Mouse (Mus musculus) heart, adult 2 months (tissue): Measurements from ENCODE around the gene Sirt3. TPM values are rescaled to one million over a fixed set of nuclear protein-coding genes. Genes with fewer than 3 reads are reported as not detected.

Source experiments
- DNase-seq, 2 experiments: peaks; one replicate each; pipeline ENCODE4 v3.0.0; 2021
- H3K27ac ChIP-seq: fragments of 200-600 bp; 2 replicates; pipeline ENCODE4 v1.8.1; 2022
- H3K27me3 ChIP-seq: fragments of 200-500 bp; 2 replicates; pipeline ENCODE4 v1.6.1; 2012; ENCODE audit warnings: mild to moderate bottlenecking, low read length, inconsistent platforms, mixed read lengths; ENCODE audit not compliant: control insufficient read depth, insufficient read depth
- H3K36me3 ChIP-seq: fragments of 200-500 bp; 2 replicates; pipeline ENCODE4 v1.6.1; 2012; ENCODE audit warnings: low read length, inconsistent platforms; ENCODE audit not compliant: control insufficient read depth, insufficient read depth
- H3K4me1 ChIP-seq: fragments of 200-500 bp; 2 replicates; pipeline ENCODE4 v1.6.1; 2011; ENCODE audit warnings: low read length; ENCODE audit not compliant: control insufficient read depth, insufficient read depth
- H3K4me3 ChIP-seq: fragments of 200-600 bp; 2 replicates; pipeline ENCODE4 v1.8.1; 2022
- H3K79me2 ChIP-seq: fragments of 200-500 bp; replicated peaks from 2 replicates; pipeline ENCODE4 v1.6.1; 2012; ENCODE audit warnings: mild to moderate bottlenecking, inconsistent platforms, low read length, moderate library complexity, mixed read lengths; ENCODE audit not compliant: control insufficient read depth, insufficient read depth
- H3K9ac ChIP-seq: fragments of 200-500 bp; 2 replicates; pipeline ENCODE4 v1.6.1; 2012; ENCODE audit warnings: low read depth, mild to moderate bottlenecking, control low read depth, inconsistent platforms, low read length, mixed read lengths
- CTCF ChIP-seq: fragments of 200-600 bp; IDR thresholded peaks from 2 replicates; pipeline ENCODE4 v1.8.1; 2022; ENCODE audit warnings: antibody characterized with exemption, mild to moderate bottlenecking, moderate library complexity
- EP300 ChIP-seq: fragments of 200-500 bp; IDR thresholded peaks from 2 replicates; pipeline ENCODE4 v1.6.1; 2011; ENCODE audit warnings: low read depth, low read length, control low read depth; ENCODE audit not compliant: insufficient read depth
- POLR2A ChIP-seq: fragments of 200-500 bp; IDR thresholded peaks from 2 replicates; pipeline ENCODE4 v1.6.1; 2011; ENCODE audit warnings: mild to moderate bottlenecking, low read depth, low read length, control low read depth; ENCODE audit not compliant: insufficient read depth
- WGBS: fragments of 180-500 bp; shearing (Covaris S2); methylation state at CpG from one replicate; pipeline ENCODE4 v1.1.7; 2018; 5-methylcytosine and 5-hydroxymethylcytosine counted together
- intact Hi-C: fragments of 180-260 bp; cut with DNase I; formaldehyde crosslinking; loops from one replicate; pipeline ENCODE4 v1.15.1; 2025
- polyA plus RNA-seq: library from polyadenylated mRNA; depleted of rRNA; stranded (reverse); fragments of >200 nt; gene quantifications from 2 replicates; pipeline ENCODE4 v1.2.3, GENCODE M21; 2012; rRNA removed
- total RNA-seq, 2 experiments: library from RNA; stranded (reverse); gene quantifications; 2 replicates each; pipeline ENCODE4 v1.2.3; 2021

Sirt3 gene
- total and polyA plus RNA-seq, 3 experiments = 53.1 to 86.9 (median 60.6) TPM

- Histone ChIP-seq H3K36me3 (no peaks in the 10 kb centered on the region), H3K9ac (peak within 1 kb of the TSS; percentile 33), H3K4me3 (peak within 1 kb of the TSS; percentile 27; the same call in 1 of the 2 replicates), H3K27ac (no peak within 1 kb of the TSS), H3K27me3 (no peaks in the 10 kb centered on the region), H3K4me1 (peaks cover 2% of the 10 kb centered on the region; the same call in 1 of the 2 replicates), H3K79me2 (no peaks in the 10 kb centered on the region)
- intact Hi-C loops = no loop called here
- no peak for DNase-seq
- TF ChIP-seq CTCF = no peak
- 3% methylated on average over 21 of the region's 21 CpGs for WGBS
These were observed 60.3 kb downstream of the Sirt3 start, which contains the start of gene Zfp941 for GRCm38 (mm10) chr7:140821653-140822329. Zfp941 (minus strand) TSS chr7:140822178.

DNA sequence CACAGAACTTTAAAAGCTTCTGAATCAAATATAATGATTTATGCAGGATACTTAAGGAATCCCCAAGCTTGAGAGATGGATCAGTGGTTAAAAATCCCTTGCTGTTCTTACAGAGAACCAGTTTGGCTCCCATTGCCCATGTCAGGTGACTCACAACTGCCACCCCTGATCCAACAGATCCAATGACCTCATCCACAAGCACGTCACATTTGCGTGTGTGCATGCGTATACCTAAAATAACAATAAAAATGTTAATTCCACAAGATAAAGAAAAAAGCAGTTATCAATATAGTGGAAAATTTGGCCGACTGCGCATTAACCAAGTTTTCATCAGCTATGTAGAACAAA, 60.8 kb downstream of the Sirt3 start:
- Histone ChIP-seq H3K4me1 (peaks cover 2% of the 10 kb centered on the region; the same call in 1 of the 2 replicates), H3K27ac (no peak overlapping the region), H3K4me3 (no peak overlapping the region; the same call in 1 of the 2 replicates), H3K9ac (no peak overlapping the region), H3K79me2 (no peaks in the 10 kb centered on the region), H3K27me3 (no peaks in the 10 kb centered on the region), H3K36me3 (no peaks in the 10 kb centered on the region)
- 43% methylated on average over 5 of the region's 5 CpGs for WGBS
- no peak for TF ChIP-seq EP300
- no peak for DNase-seq
- intact Hi-C loops = no loop called here

GRCm38 (mm10) chr7:140820173-140820572, 61.9 kb downstream of the Sirt3 start:
- Histone ChIP-seq H3K27me3 (no peaks in the 10 kb centered on the region), H3K79me2 (no peaks in the 10 kb centered on the region), H3K4me3 (no peak overlapping the region), H3K27ac (no peak overlapping the region), H3K9ac (no peak overlapping the region), H3K4me1 (peaks cover 2% of the 10 kb centered on the region; the same call in 1 of the 2 replicates), H3K36me3 (no peaks in the 10 kb centered on the region)
- DNase-seq = no peak
- WGBS = 61% methylated on average over 4 of the region's 4 CpGs
- TF ChIP-seq CTCF = no peak
- TF ChIP-seq POLR2A = no peak
- no peak for TF ChIP-seq EP300
- intact Hi-C loops = no loop called here

Other genes with a start within 250 kb of the Sirt3 start
- not detected for gene Olfr53, start 235.9 kb downstream of the Sirt3 start, total RNA-seq
- gene Olfr53, start 235.9 kb downstream of the Sirt3 start, polyA plus RNA-seq = not detected in 2 replicates
- not detected for gene Olfr539, start 222.4 kb downstream of the Sirt3 start, total RNA-seq
- gene Olfr539, start 222.4 kb downstream of the Sirt3 start, polyA plus RNA-seq = not detected in 2 replicates
- gene Olfr45, start 200.4 kb downstream of the Sirt3 start, total RNA-seq = not detected
- gene Olfr45, start 200.4 kb downstream of the Sirt3 start, polyA plus RNA-seq = not detected in 2 replicates
- not detected for gene Olfr541, start 185.0 kb downstream of the Sirt3 start, total RNA-seq
- gene Olfr541, start 185.0 kb downstream of the Sirt3 start, polyA plus RNA-seq = not detected in 2 replicates
- gene Cyp2e1, start 118.6 kb downstream of the Sirt3 start, total RNA-seq = 10 to 100 TPM in 1 of 2 experiments, 1 to 10 TPM in 1; 9.6 to 12.7 TPM
- 6.4 and 18.7 TPM in 2 replicates for gene Cyp2e1, start 118.6 kb downstream of the Sirt3 start, polyA plus RNA-seq
- gene Syce1, start 94.5 kb downstream of the Sirt3 start, total RNA-seq = not detected
- 0.10 TPM in 1 of 2 replicates, not detected in the other for gene Syce1, start 94.5 kb downstream of the Sirt3 start, polyA plus RNA-seq
- under 1 TPM; 0.14 to 0.29 TPM for gene Zfp941, start 60.1 kb downstream of the Sirt3 start, total RNA-seq
- gene Zfp941, start 60.1 kb downstream of the Sirt3 start, polyA plus RNA-seq = 0.10 and 0.15 TPM in 2 replicates
- gene Urah, start 47.3 kb downstream of the Sirt3 start, total RNA-seq = 1 to 10 TPM; 1.1 to 1.4 TPM
- gene Urah, start 47.3 kb downstream of the Sirt3 start, polyA plus RNA-seq = 0.85 and 2.2 TPM in 2 replicates
- gene Scgb1c1, start 36.8 kb downstream of the Sirt3 start, total RNA-seq = 10 to 100 TPM; 22.6 to 27.5 TPM
- 54.5 and 56.6 TPM in 2 replicates for gene Scgb1c1, start 36.8 kb downstream of the Sirt3 start, polyA plus RNA-seq
- not detected for gene Odf3, start 34.5 kb downstream of the Sirt3 start, total RNA-seq
- 0.25 and 0.38 TPM in 2 replicates for gene Odf3, start 34.5 kb downstream of the Sirt3 start, polyA plus RNA-seq
- gene Gm45785, start 26.0 kb downstream of the Sirt3 start, total RNA-seq = not detected
- not detected in 2 replicates for gene Gm45785, start 26.0 kb downstream of the Sirt3 start, polyA plus RNA-seq
- 10 to 100 TPM; 20.1 to 23.6 TPM for gene Ric8a, start 25.4 kb downstream of the Sirt3 start, total RNA-seq
- gene Ric8a, start 25.4 kb downstream of the Sirt3 start, polyA plus RNA-seq = 37.6 and 42.8 TPM in 2 replicates
- 10 to 100 TPM in 1 of 2 experiments, 1 to 10 TPM in 1; 8.8 to 12.3 TPM for gene Bet1l, start 24.7 kb downstream of the Sirt3 start, total RNA-seq
- gene Bet1l, start 24.7 kb downstream of the Sirt3 start, polyA plus RNA-seq = 12.4 and 17.0 TPM in 2 replicates
- 10 to 100 TPM; 72.6 to 86.1 TPM for gene Psmd13, start 341 bp downstream of the Sirt3 start, total RNA-seq
- gene Psmd13, start 341 bp downstream of the Sirt3 start, polyA plus RNA-seq = 50.8 and 71.0 TPM in 2 replicates
- 1,000 to 10,000 TPM; 2,777 to 3,250 TPM for gene Cox8b, start 18.1 kb upstream of the Sirt3 start, total RNA-seq
- gene Cox8b, start 18.1 kb upstream of the Sirt3 start, polyA plus RNA-seq = 1,727 and 2,194 TPM in 2 replicates
- gene Nlrp6, start 38.6 kb upstream of the Sirt3 start, total RNA-seq = under 1 TPM in 1 of 2 experiments, not detected in 1; 0.07 TPM
- 0.04 and 0.06 TPM in 2 replicates for gene Nlrp6, start 38.6 kb upstream of the Sirt3 start, polyA plus RNA-seq
- 1 to 10 TPM; 4.0 to 5.8 TPM for gene Pgghg, start 59.1 kb upstream of the Sirt3 start, total RNA-seq
- 13.0 and 14.1 TPM in 2 replicates for gene Pgghg, start 59.1 kb upstream of the Sirt3 start, polyA plus RNA-seq
- under 1 TPM; 0.32 to 0.34 TPM for gene Ifitm5, start 68.0 kb upstream of the Sirt3 start, total RNA-seq
- 1.1 and 2.0 TPM in 2 replicates for gene Ifitm5, start 68.0 kb upstream of the Sirt3 start, polyA plus RNA-seq
- not detected for gene Gm45717, start 73.6 kb upstream of the Sirt3 start, total RNA-seq
- not detected in 2 replicates for gene Gm45717, start 73.6 kb upstream of the Sirt3 start, polyA plus RNA-seq
- gene Ifitm2, start 73.7 kb upstream of the Sirt3 start, total RNA-seq = 100 to 1,000 TPM; 107 to 113 TPM
- 368 and 425 TPM in 2 replicates for gene Ifitm2, start 73.7 kb upstream of the Sirt3 start, polyA plus RNA-seq
- 1 to 10 TPM; 6.1 to 7.7 TPM for gene Ifitm1, start 84.9 kb upstream of the Sirt3 start, total RNA-seq
- gene Ifitm1, start 84.9 kb upstream of the Sirt3 start, polyA plus RNA-seq = 16.1 and 52.2 TPM in 2 replicates
- gene Ifitm3, start 128.5 kb upstream of the Sirt3 start, total RNA-seq = 100 to 1,000 TPM; 115 to 123 TPM
- 274 and 332 TPM in 2 replicates for gene Ifitm3, start 128.5 kb upstream of the Sirt3 start, polyA plus RNA-seq
- 1 to 10 TPM in 1 of 2 experiments, under 1 TPM in 1; 0.36 to 1.0 TPM for gene Ifitm6, start 135.6 kb upstream of the Sirt3 start, total RNA-seq
- gene Ifitm6, start 135.6 kb upstream of the Sirt3 start, polyA plus RNA-seq = 4.6 and 5.1 TPM in 2 replicates
- gene Gm17387, start 146.8 kb upstream of the Sirt3 start, total RNA-seq = not detected
- not detected in 2 replicates for gene Gm17387, start 146.8 kb upstream of the Sirt3 start, polyA plus RNA-seq
- under 1 TPM in 1 of 2 experiments, not detected in 1; 0.07 TPM for gene B4galnt4, start 178.8 kb upstream of the Sirt3 start, total RNA-seq
- 0.04 and 0.06 TPM in 2 replicates for gene B4galnt4, start 178.8 kb upstream of the Sirt3 start, polyA plus RNA-seq
- gene Pkp3, start 195.9 kb upstream of the Sirt3 start, total RNA-seq = under 1 TPM; 0.20 to 0.21 TPM
- gene Pkp3, start 195.9 kb upstream of the Sirt3 start, polyA plus RNA-seq = 0.35 and 1.6 TPM in 2 replicates
- gene Sigirr, start 218.3 kb upstream of the Sirt3 start, total RNA-seq = 1 to 10 TPM; 4.5 to 7.0 TPM
- 9.4 and 10.2 TPM in 2 replicates for gene Sigirr, start 218.3 kb upstream of the Sirt3 start, polyA plus RNA-seq
- gene Ano9, start 235.5 kb upstream of the Sirt3 start, total RNA-seq = under 1 TPM in 1 of 2 experiments, not detected in 1; 0.39 TPM
- 0.09 and 0.53 TPM in 2 replicates for gene Ano9, start 235.5 kb upstream of the Sirt3 start, polyA plus RNA-seq
- 10 to 100 TPM; 25.9 to 29.7 TPM for gene Ptdss2, start 240.1 kb upstream of the Sirt3 start, total RNA-seq
- gene Ptdss2, start 240.1 kb upstream of the Sirt3 start, polyA plus RNA-seq = 22.4 and 39.2 TPM in 2 replicates